Mouse (Mus musculus) mouse trophoblast stem cell (cell line): Measurements from ENCODE around the gene Ncl.
"Not testable (repeated sequence)": the region's sequence is repeated elsewhere in the genome, so short reads cannot be mapped to it uniquely, and the experiment has no call there.

ENCODE experiments used
- in situ Hi-C, 2 experiments: fragments of 300-500 bp; cut with MseI, MboI; formaldehyde crosslinking; loops; 2 replicates in 1 of 2; 3 replicates in 1 of 2; pipeline ENCODE4 v1.15.1; 2025

The Ncl gene

DNA sequence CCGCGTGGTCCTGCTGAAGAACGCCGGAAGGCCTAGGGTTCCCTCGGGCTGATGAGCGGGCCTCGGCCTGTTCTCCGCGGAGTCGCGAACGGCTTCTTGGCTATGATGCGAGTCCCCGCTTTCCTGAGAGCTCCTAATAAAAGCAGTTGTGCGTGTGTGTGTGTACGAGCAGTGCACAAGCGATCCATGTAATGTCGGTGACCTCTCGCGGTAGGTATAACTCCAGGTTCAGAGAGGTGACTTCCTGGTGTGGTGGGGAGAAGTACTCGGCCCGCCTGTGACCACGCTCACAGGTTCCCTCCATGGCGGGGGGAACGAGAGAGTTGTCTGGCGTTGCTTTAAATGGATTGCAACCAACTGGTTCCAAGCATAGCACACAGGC, 589 bp upstream of the Ncl start:
- in situ Hi-C loops: no loop called here

DNA sequence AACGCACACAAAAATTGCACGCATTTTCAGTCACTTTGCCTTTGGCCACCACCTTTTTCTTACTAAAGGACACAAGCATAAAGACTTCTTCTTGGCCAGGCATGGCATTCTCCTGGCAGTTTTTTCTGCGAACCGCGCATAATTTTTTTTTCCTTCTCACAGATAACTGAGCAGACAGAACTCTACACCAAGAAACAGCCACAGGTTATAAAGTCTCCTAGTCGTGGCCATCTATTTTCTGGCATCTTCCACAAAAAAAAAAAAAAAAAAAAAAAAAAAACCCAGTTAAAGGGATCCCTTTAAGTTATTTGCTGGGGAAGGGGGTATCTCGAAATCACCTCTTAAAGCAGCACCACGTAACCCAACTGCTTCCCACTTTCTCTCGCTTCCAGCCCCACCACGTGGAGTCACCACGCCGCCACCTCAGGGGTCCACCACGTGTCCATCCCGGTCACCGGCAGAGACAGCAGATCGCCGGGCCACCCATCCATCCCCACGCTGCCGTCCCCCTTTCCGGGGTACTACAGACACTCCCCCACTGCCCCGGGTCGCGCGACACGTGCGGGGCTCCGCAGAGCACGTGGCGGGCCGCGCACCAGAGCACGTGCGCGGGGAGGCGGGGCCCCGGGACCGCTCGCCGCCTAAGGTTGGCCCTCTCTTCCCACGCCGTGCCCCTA, 833 bp downstream of the Ncl start:
- in situ Hi-C loops: no loop called here

DNA sequence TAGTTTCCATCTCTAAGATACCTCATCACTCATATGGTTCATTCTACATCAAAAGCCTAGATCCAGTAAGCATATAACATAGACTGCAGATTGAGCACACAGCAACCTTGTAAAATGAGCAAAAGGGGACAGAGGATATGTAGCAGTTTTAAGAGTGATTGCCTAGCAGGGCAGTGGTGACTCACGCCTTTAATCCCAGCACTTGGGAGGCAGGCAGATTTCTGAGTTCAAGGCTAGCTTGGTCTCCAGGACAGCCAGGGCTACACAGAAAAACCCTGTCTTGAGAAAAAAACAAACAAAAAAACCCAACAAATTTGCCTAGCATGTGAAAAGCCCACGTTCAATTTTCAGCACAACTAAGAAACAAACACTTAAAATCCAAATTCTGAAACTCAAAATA, 5.0 kb downstream of the Ncl start:
- in situ Hi-C loops: no loop called here

- in situ Hi-C loops: no loop called here
These were observed 8.6 kb downstream of the Ncl start for GRCm38 (mm10) chr1:86350576-86350975.

DNA sequence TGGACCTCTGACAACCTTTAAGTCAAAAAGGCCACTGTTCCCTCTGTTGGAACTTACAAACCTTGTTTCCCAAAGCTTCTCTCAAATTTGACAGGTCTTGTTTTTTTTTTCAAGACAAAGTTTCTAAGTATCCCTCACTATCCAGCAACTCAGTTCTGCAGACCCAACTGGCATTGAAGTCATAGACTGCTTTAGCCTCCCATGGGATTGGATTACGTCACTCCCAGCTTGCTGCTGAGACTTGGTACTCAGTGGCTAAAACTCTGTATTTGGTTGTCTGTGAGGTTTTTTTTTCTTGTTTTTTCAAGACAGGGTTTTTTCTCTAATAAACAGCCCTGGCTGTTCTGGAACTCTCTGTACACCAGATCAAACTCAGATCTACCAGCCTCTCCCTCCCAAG, 9.5 kb downstream of the Ncl start:
- in situ Hi-C loops: no loop called here

GRCm38 (mm10) chr1:86349201-86349600, 10.0 kb downstream of the Ncl start:
- in situ Hi-C loops: no loop called here

GRCm38 (mm10) chr1:86348801-86349200, 10.4 kb downstream of the Ncl start:
- in situ Hi-C loops: no loop called here

- in situ Hi-C loops: no loop called here
These were observed 11.1 kb downstream of the Ncl start for GRCm38 (mm10) chr1:86348083-86348482.

GRCm38 (mm10) chr1:86347716-86348045, 11.5 kb downstream of the Ncl start:
- in situ Hi-C loops: no loop called here

DNA sequence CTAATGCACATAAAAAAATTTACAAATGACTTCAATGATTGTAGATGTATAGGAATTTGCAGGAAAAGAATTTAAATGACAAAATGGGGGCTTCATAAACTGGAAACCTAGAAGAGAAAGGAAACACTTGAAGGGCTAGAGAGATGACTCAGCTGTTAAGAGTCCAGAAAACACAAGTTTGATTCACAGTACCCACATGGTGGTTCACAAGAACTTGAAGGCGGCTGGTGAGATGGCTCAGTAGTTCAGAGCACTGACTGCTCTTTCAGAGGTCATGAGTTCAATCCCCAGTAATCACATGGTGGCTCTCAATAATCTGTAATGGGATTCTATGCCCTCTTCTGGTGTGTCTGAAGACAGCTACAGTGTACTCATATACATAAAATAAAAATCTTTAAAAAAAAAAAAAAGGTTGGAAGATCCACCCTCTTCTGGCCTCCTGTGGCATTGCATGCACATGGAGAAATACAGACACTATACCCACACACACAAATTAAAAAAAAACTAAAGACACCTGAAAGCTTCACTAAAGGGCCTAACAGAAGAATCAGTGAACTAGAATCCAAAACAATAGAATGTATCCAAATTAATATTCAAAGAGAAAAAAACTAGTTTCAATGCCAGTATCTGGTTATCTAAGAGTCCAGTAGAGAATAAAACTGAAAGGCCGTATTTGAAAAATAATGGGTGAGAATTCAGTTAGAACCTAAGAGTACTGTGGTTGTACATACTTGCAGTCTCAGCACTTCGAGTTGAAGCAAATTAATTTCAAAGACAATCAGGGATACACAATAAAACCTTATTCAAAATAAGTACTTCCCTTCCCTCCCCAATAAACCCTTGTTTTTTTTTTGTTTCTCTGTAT, 12.1 kb downstream of the Ncl start:
- in situ Hi-C loops: no loop called here

GRCm38 (mm10) chr1:86345956-86346355, 13.2 kb downstream of the Ncl start:
- in situ Hi-C loops: no loop called here

GRCm38 (mm10) chr1:86345069-86345468, 14.1 kb downstream of the Ncl start:
- in situ Hi-C loops: no loop called here

DNA sequence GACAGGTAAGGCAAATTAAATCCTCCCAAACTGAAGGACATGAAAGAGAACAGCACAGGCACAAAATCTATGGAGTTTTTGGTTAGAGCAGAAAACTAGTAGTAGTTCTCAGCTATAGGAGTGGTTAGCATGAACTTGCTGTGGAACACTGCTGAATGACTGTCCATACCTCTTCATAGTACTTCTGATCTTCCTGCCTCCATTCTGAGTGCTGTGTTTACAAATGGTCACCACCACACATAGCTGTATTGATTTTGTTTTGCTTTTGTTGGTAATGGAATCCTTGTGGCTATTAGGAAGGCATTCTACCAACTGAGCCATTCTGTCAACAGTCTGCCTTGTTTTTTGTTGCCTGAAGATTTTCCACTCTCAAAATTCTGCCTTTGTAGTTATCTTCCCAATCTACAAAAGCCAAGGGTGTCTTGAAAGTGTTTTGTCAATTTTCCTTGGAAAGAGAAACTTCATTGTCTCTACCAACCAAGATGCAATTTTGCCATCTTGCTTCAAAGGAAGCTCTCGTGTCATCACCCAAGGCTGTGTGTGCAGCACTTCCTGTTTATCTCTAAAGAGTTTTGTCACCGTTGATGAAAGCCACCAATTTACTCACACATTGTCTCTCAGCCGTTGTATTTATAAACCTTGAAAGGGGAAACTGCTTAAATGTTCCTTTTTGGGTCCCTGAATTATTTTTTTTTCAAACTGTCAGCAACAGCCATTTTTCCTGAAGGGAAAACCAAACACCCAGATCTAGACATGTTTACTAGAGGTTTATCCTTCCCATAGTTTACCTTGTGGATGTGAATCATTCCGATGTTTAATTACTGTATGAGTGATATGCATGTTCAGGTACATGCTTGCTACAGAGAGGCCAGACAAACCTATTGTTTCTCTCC, 15.0 kb downstream of the Ncl start:
- in situ Hi-C loops: no loop called here

- in situ Hi-C loops: no loop called here
These were observed 16.0 kb downstream of the Ncl start for GRCm38 (mm10) chr1:86343087-86343645.

DNA sequence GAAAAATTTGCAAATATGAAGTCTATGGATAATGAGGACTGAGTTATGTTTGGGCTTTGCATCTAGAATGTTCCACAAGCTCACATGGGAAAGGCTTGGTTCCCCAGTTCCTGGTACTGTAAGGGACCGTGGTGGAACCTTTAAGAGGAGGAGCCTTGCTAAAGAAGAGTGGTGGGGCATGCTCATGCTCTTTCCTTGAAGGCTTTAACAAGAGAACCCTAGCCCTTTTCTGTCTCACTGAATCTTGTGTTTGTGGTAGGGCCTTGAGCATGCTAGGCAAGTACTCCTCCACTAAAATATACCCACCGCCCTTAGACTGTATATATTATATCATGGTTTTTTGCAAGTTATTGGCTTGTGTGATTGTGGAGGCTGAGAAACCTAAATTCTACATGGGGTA, 16.8 kb downstream of the Ncl start:
- in situ Hi-C loops: no loop called here

DNA sequence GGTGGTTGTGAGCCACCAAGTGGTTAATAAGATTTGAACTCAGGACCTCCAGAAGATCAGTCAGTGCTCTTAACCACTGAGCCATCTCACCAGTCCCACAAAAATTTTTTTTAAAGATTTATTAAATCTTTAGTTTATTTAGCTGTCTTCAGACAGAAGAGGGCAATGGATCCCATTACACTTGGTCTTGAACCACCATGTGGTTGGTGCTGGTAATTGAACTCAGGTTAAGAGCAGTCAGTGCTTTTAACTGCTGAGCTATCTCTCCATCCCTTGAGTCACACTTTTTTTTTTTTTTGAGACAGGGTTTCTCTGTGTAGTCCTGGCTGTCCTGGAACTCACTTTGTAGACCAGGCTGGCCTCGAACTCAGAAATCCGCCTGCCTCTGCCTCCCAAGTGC, 18.1 kb downstream of the Ncl start:
- in situ Hi-C loops: not testable (repeated sequence)

- in situ Hi-C loops: loop anchor here (5.0 kb wide), 2 partner anchors 152 to 157 kb away; no protein-coding TSS in a partner anchor
These were observed 19.9 kb downstream of the Ncl start for GRCm38 (mm10) chr1:86339156-86339812.

DNA sequence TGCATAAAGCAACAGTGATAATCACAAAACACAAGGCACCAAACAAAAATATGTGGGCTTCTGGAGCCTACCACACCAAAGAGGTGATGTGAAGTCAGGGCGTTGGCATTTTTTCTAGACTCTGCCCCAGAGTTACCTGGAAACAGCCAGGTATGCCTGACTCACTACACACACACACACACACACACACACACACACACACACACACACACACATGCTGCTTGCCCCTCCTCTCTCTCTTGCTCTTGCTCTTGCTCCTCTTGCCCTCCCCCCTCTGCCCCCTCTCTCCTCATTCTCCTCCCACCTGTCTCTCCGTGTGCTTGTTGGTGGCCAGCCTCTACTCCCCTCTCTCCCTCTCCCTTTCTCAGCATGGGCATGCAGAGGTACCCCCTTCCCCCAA, 22.9 kb downstream of the Ncl start:
- in situ Hi-C loops: loop anchor here (5.0 kb wide), 2 partner anchors 149 to 154 kb away; no protein-coding TSS in a partner anchor

GRCm38 (mm10) chr1:86320822-86321413, 38.3 kb downstream of the Ncl start:
- in situ Hi-C loops: no loop called here

DNA sequence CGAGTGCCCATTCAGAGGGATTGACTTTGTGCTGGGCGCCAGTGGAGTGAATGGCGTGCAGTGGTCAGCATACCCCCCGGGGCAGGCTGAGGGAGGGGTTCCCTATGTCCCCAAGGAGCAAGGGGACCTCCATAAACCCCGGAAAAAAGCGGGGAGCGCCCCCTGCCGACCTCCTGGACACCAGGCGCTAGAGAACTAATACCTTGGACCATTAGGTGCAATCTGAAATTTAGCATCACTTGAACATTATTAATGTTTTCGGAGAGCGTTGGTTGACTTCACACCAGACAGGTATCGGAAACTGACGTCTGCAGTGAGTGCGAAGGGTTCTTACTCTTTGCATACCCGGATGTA, 45.5 kb downstream of the Ncl start:
- in situ Hi-C loops: no loop called here
